Mouse (Mus musculus): ENCODE measurements around the gene Tcf25. TPM values are rescaled to one million over a fixed set of nuclear protein-coding genes. Genes with fewer than 3 reads are reported as not detected.
A peak's percentile ranks its signal among the peaks of the same experiment; 100 is the strongest.
"Not testable (repeated sequence)": the region's sequence is repeated elsewhere in the genome, so short reads cannot be mapped to it uniquely, and the experiment has no call there.

Gene Tcf25
- polyA plus RNA-seq, 1 experiment from 2014 or later: 141 TPM

- H3K27me3 ChIP-seq (replicated peaks; ENCODE audit: low read depth, poor library complexity, severe bottlenecking): no peaks in the 10 kb centered on the region
- H3K4me3 ChIP-seq: peak overlapping the region; percentile 78
- peaks cover 24% of the 10 kb centered on the region for H3K36me3 ChIP-seq (replicated peaks)
- WGBS: 32% methylated on average over 4 of the region's 4 CpGs
- no peak for DNase-seq (ENCODE audit: low spot score)
- H3K27ac ChIP-seq (replicated peaks): peak overlapping the region; percentile 96
- H3K9me3 ChIP-seq: no peaks in the 10 kb centered on the region
- H3K4me1 ChIP-seq: peaks cover 12% of the 10 kb centered on the region
These were observed 70.0 kb downstream of the Tcf25 start for GRCm38 (mm10) chr8:123443576-123443921.

DNA sequence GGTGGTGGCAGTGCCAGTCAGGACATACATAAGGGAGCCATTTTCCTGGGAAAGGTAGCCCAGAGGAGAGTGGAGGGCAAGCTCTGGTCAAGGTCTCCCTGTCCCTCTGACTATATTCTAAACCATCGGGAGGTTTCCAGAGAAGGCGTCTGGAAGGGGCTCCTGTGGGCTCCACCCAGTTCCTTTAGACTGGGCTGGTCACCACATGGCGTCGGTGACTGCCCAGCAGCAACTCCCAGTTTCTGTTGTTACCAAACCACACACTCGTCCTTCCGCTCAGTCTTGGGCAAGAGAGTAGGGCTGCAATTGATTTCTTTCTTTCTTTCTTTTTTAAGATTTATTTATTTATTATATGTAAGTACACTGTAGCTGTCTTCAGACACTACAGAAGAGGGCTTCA is 70.6 kb downstream of the Tcf25 start:
- 84% methylated on average over 6 of the region's 6 CpGs for WGBS
- no peaks in the 10 kb centered on the region for H3K27me3 ChIP-seq (replicated peaks; ENCODE audit: low read depth, poor library complexity, severe bottlenecking)
- peak overlapping the region; percentile 78; the same call in 1 of the 2 replicates for H3K4me3 ChIP-seq
- no peak overlapping the region for H3K27ac ChIP-seq (replicated peaks)
- DNase-seq (ENCODE audit: low spot score): no peak
- H3K36me3 ChIP-seq (replicated peaks): peaks cover 28% of the 10 kb centered on the region
- no peaks in the 10 kb centered on the region for H3K9me3 ChIP-seq
- H3K4me1 ChIP-seq: peaks cover 12% of the 10 kb centered on the region

DNA sequence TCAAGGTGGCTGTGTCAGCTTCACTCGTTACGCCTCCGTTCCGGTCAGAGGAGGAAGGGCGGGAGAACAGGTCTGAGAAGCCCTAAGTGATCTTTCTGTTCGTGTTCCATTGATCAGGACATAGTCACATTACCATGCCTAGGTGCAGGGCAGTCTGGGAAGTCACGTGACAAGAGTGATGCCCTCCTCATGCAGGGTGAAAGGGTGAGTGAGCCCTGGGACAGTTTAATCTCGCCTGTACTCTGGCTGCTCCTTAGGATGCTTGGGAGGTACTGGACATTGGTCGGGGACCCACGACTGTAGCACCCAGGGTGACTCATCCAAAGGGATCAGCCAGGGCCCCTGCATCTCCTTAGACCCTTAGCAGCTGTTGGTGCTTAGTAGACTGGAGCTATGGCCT is 72.4 kb downstream of the Tcf25 start:
- H3K4me1 ChIP-seq: peaks cover 12% of the 10 kb centered on the region
- no peaks in the 10 kb centered on the region for H3K9me3 ChIP-seq
- no peak overlapping the region for H3K4me3 ChIP-seq
- H3K27ac ChIP-seq (replicated peaks): no peak overlapping the region
- peaks cover 46% of the 10 kb centered on the region for H3K36me3 ChIP-seq (replicated peaks)
- H3K27me3 ChIP-seq (replicated peaks; ENCODE audit: low read depth, poor library complexity, severe bottlenecking): no peaks in the 10 kb centered on the region
- 87% methylated on average over 10 of the region's 10 CpGs for WGBS
- no peak for DNase-seq (ENCODE audit: low spot score)

DNA sequence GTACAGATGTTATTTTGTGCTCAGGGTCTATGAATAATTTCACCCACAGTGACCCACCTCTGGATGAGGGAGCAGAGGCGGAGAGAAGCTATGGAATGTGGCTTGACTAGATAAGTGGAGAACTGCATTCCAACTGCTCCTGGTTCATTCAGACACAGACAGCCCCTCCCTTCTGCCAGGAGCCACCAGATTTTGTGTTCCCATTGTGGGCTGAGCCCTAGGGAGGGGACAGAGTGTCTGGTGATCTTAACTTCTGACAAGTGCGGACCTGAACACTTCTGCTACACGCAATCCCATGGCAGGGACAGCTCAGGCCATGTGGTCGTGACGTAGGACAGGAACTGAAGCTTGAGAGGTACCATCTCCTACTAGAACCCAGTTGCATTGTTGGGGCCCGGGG is 73.2 kb downstream of the Tcf25 start:
- DNase-seq (ENCODE audit: low spot score): no peak
- Histone ChIP-seq H3K9me3 (no peaks in the 10 kb centered on the region), H3K27me3 (replicated peaks; ENCODE audit: low read depth, poor library complexity, severe bottlenecking) (no peaks in the 10 kb centered on the region), H3K27ac (replicated peaks) (no peak overlapping the region), H3K4me3 (no peak overlapping the region), H3K36me3 (replicated peaks) (peaks cover 53% of the 10 kb centered on the region), H3K4me1 (peaks cover 12% of the 10 kb centered on the region)
- WGBS: 84% methylated on average over 6 of the region's 6 CpGs

- H3K9me3 ChIP-seq: no peaks in the 10 kb centered on the region
- H3K36me3 ChIP-seq (replicated peaks): peaks cover 90% of the 10 kb centered on the region
- no peak overlapping the region for H3K27ac ChIP-seq (replicated peaks)
- H3K4me3 ChIP-seq: no peak overlapping the region
- WGBS: 89% methylated on average over 5 of the region's 5 CpGs
- no peaks in the 10 kb centered on the region for H3K4me1 ChIP-seq
- no peaks in the 10 kb centered on the region for H3K27me3 ChIP-seq (replicated peaks; ENCODE audit: low read depth, poor library complexity, severe bottlenecking)
- no peak for DNase-seq (ENCODE audit: low spot score)
These were observed 77.2 kb downstream of the Tcf25 start for GRCm38 (mm10) chr8:123450783-123451182.

DNA sequence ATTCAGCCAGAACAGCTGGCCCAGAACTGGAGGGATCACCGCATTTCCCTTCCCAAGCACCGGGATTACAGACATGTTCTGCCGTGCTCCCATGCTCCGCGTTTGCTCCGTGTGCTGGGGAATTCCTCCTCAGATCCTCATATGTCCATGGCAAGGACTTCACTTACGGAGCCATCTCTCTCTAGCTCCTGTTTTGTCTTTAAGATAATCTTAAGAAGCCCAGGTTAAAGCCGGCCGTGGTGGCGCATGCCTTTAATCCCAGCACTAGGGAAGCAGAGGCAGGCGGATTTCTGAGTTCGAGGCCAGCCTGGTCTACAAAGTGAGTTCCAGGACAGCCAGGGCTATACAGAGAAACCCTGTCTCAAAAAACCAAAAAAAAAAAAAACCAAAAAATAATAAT is 78.2 kb downstream of the Tcf25 start:
- not testable (repeated sequence) for DNase-seq (ENCODE audit: low spot score)
- 96% methylated on average over 12 of the region's 12 CpGs for WGBS

GRCm38 (mm10) chr8:123452149-123452548 is 78.6 kb downstream of the Tcf25 start:
- H3K27me3 ChIP-seq (replicated peaks; ENCODE audit: low read depth, poor library complexity, severe bottlenecking): no peaks in the 10 kb centered on the region
- peaks cover 92% of the 10 kb centered on the region for H3K36me3 ChIP-seq (replicated peaks)
- H3K4me1 ChIP-seq: peaks cover 6% of the 10 kb centered on the region
- H3K9me3 ChIP-seq: no peaks in the 10 kb centered on the region
- DNase-seq (ENCODE audit: low spot score): no peak
- 89% methylated on average over 4 of the region's 4 CpGs for WGBS
- H3K27ac ChIP-seq (replicated peaks): no peak overlapping the region
- no peak overlapping the region for H3K4me3 ChIP-seq

More for the DNA sequence above, 78.2 kb downstream of the Tcf25 start:
- not testable (repeated sequence) for H3K4me1 ChIP-seq; H3K4me3 ChIP-seq; H3K27ac ChIP-seq (replicated peaks); H3K27me3 ChIP-seq (replicated peaks; ENCODE audit: low read depth, poor library complexity, severe bottlenecking); H3K9me3 ChIP-seq
- peaks cover 90% of the 10 kb centered on the region for H3K36me3 ChIP-seq (replicated peaks)

GRCm38 (mm10) chr8:123453291-123453690 is 79.7 kb downstream of the Tcf25 start:
- H3K36me3 ChIP-seq (replicated peaks): peaks cover 95% of the 10 kb centered on the region
- H3K4me1 ChIP-seq: peaks cover 6% of the 10 kb centered on the region
- H3K27ac ChIP-seq (replicated peaks): no peak overlapping the region
- H3K9me3 ChIP-seq: no peaks in the 10 kb centered on the region
- WGBS: 84% methylated on average over 7 of the region's 7 CpGs
- no peaks in the 10 kb centered on the region for H3K27me3 ChIP-seq (replicated peaks; ENCODE audit: low read depth, poor library complexity, severe bottlenecking)
- DNase-seq (ENCODE audit: low spot score): no peak
- H3K4me3 ChIP-seq: no peak overlapping the region

Other genes with a start within 250 kb of the Tcf25 start
- 8.2 and 8.5 TPM in 2 replicates for gene Sult5a1, start 215.4 kb upstream of the Tcf25 start, polyA plus RNA-seq (2016; fragmentation: Nextera tagmentation; extraction: Ambion mirVana)
- gene Dpep1, start 187.5 kb upstream of the Tcf25 start, polyA plus RNA-seq (2016; fragmentation: Nextera tagmentation; extraction: Ambion mirVana): 10.5 and 13.0 TPM in 2 replicates
- 131 and 136 TPM in 2 replicates for gene Chmp1a, start 161.0 kb upstream of the Tcf25 start, polyA plus RNA-seq (2016; fragmentation: Nextera tagmentation; extraction: Ambion mirVana)
- gene Spata33, start 160.9 kb upstream of the Tcf25 start, polyA plus RNA-seq (2016; fragmentation: Nextera tagmentation; extraction: Ambion mirVana): 5.4 and 5.9 TPM in 2 replicates
- 35.1 and 36.4 TPM in 2 replicates for gene Cdk10, start 148.9 kb upstream of the Tcf25 start, polyA plus RNA-seq (2016; fragmentation: Nextera tagmentation; extraction: Ambion mirVana)
- gene Spata2l, start 137.5 kb upstream of the Tcf25 start, polyA plus RNA-seq (2016; fragmentation: Nextera tagmentation; extraction: Ambion mirVana): 1.6 and 3.0 TPM in 2 replicates
- gene Zfp276, start 119.6 kb upstream of the Tcf25 start, polyA plus RNA-seq (2016; fragmentation: Nextera tagmentation; extraction: Ambion mirVana): 29.4 and 31.1 TPM in 2 replicates
- gene Vps9d1, start 119.4 kb upstream of the Tcf25 start, polyA plus RNA-seq (2016; fragmentation: Nextera tagmentation; extraction: Ambion mirVana): 22.2 and 25.1 TPM in 2 replicates
- gene Fanca, start 55.2 kb upstream of the Tcf25 start, polyA plus RNA-seq (2016; fragmentation: Nextera tagmentation; extraction: Ambion mirVana): 49.4 and 52.3 TPM in 2 replicates
- gene Spire2, start 41.0 kb upstream of the Tcf25 start, polyA plus RNA-seq (2016; fragmentation: Nextera tagmentation; extraction: Ambion mirVana): 4.3 and 5.8 TPM in 2 replicates
- not detected in 2 replicates for gene Mc1r, start 33.4 kb downstream of the Tcf25 start, polyA plus RNA-seq (2016; fragmentation: Nextera tagmentation; extraction: Ambion mirVana)
- gene Tubb3, start 37.7 kb downstream of the Tcf25 start, polyA plus RNA-seq (2016; fragmentation: Nextera tagmentation; extraction: Ambion mirVana): 223 and 230 TPM in 2 replicates
- gene Def8, start 49.8 kb downstream of the Tcf25 start, polyA plus RNA-seq (2016; fragmentation: Nextera tagmentation; extraction: Ambion mirVana): 43.5 and 44.5 TPM in 2 replicates
- gene Afg3l1, start 104.2 kb downstream of the Tcf25 start, polyA plus RNA-seq (2016; fragmentation: Nextera tagmentation; extraction: Ambion mirVana): 68.1 and 69.2 TPM in 2 replicates
- 11.3 and 12.1 TPM in 2 replicates for gene Dbndd1, start 141.7 kb downstream of the Tcf25 start, polyA plus RNA-seq (2016; fragmentation: Nextera tagmentation; extraction: Ambion mirVana)
- gene Gas8, start 145.1 kb downstream of the Tcf25 start, polyA plus RNA-seq (2016; fragmentation: Nextera tagmentation; extraction: Ambion mirVana): 42.3 and 43.7 TPM in 2 replicates